Comparison of ENCODE assay signal across 17 mouse cellular contexts in the genomic region with DNA sequence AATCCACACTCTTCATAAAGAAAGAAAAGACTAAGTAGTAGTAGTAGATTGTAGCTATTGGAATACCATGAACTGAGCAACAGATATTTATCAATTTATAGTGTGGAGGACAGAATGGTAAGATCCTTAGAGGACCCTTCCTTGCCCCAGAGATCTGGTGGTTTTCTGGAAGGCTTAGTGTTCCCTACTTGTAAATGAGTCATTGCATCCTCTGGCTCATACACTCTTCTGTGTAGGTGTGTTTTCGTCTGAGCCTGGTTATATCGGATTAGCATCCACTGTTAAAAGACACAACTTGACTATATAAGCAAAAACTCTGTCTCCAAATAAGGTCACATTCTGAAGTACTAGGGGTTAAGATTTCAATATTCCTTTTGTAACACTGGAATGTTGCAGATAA.
"Had no signal": no experiment of that assay in that cellular context is flagged by ENCODE, and none has a peak within 500 bp of the region (broad histone marks: within the 10 kb centered on the region; RNA-seq: fewer than 3 reads in every experiment).

No protein-coding gene starts in this region.

- DNase-seq: left cerebral cortex, postnatal 4 days; liver; liver, embryonic 13.5 days; liver, postnatal 0 days; lung, adult 18-20 months; lung, adult 2 months; lung, embryonic 14.5 days; lung, postnatal 10 days; lung, postnatal 14 days; lung, postnatal 36 days; lung, postnatal 4 days; midbrain, embryonic 14.5 days had no signal

- ATAC-seq: liver, embryonic 12.5 days; liver, postnatal 0 days; lung, postnatal 0 days; midbrain, embryonic 13.5 days; midbrain, embryonic 15.5 days; midbrain, embryonic 16.5 days had no signal
